Mouse (Mus musculus) frontal cortex, postnatal 25 days (tissue): ENCODE data around the gene Chn1.

ENCODE experiments used
- DNase-seq, 2 experiments: peaks; one replicate each; pipeline ENCODE4 v3.0.0; 2022; ENCODE audit warnings: low spot score in 2 of 2

The Chn1 gene

GRCm38 (mm10) chr2:73636387-73636786 is 138.8 kb downstream of the Chn1 start:
- no peak for DNase-seq

- no peak for DNase-seq
These were observed 143.3 kb downstream of the Chn1 start for GRCm38 (mm10) chr2:73631816-73632215.

- DNase-seq, result no peak
These were observed 156.6 kb downstream of the Chn1 start for GRCm38 (mm10) chr2:73618486-73619052.

GRCm38 (mm10) chr2:73616434-73617057 is 158.6 kb downstream of the Chn1 start:
- DNase-seq, result no peak

GRCm38 (mm10) chr2:73615456-73615855 is 159.7 kb downstream of the Chn1 start:
- DNase-seq, result no peak

GRCm38 (mm10) chr2:73614303-73614702 is 160.8 kb downstream of the Chn1 start:
- no peak for DNase-seq

GRCm38 (mm10) chr2:73612941-73613340 is 162.2 kb downstream of the Chn1 start:
- no peak for DNase-seq

- no peak for DNase-seq
These were observed 162.7 kb downstream of the Chn1 start for GRCm38 (mm10) chr2:73612367-73612914.

- DNase-seq, result no peak
These were observed 163.3 kb downstream of the Chn1 start for GRCm38 (mm10) chr2:73611798-73612197.

GRCm38 (mm10) chr2:73609724-73610210 is 165.4 kb downstream of the Chn1 start:
- no peak for DNase-seq

- no peak for DNase-seq
These were observed 166.0 kb downstream of the Chn1 start for GRCm38 (mm10) chr2:73609067-73609723.

GRCm38 (mm10) chr2:73608391-73608790 is 166.8 kb downstream of the Chn1 start:
- DNase-seq, result no peak

- no peak for DNase-seq
These were observed 167.5 kb downstream of the Chn1 start for GRCm38 (mm10) chr2:73607609-73608008.

- DNase-seq, result no peak
These were observed 168.0 kb downstream of the Chn1 start for GRCm38 (mm10) chr2:73607146-73607545.

GRCm38 (mm10) chr2:73606616-73607015 is 168.5 kb downstream of the Chn1 start:
- no peak for DNase-seq

- peak; percentile 61 to 73 for DNase-seq
These were observed 170.1 kb downstream of the Chn1 start for GRCm38 (mm10) chr2:73605077-73605476.

- no peak for DNase-seq
These were observed 170.6 kb downstream of the Chn1 start for GRCm38 (mm10) chr2:73604579-73604978.

GRCm38 (mm10) chr2:73600650-73601049 is 174.5 kb downstream of the Chn1 start:
- no peak for DNase-seq

- no peak for DNase-seq
These were observed 177.4 kb downstream of the Chn1 start for GRCm38 (mm10) chr2:73597772-73598171.

GRCm38 (mm10) chr2:73596786-73597185 is 178.4 kb downstream of the Chn1 start:
- DNase-seq, result peak in 1 of 2 experiments; percentile 71

GRCm38 (mm10) chr2:73596326-73596725 is 178.8 kb downstream of the Chn1 start:
- DNase-seq, result no peak

GRCm38 (mm10) chr2:73593101-73593439 is 182.1 kb downstream of the Chn1 start:
- DNase-seq, result no peak
